Mouse (Mus musculus) kidney, postnatal 4 days (tissue): ENCODE results near the gene Arhgap23.
A peak's percentile ranks its signal among the peaks of the same experiment; 100 is the strongest.

Experiments
- DNase-seq, 2 experiments: peaks; one replicate each; pipeline ENCODE4 v3.0.0; 2021; ENCODE audit warnings: mixed read lengths in 2 of 2

The Arhgap23 gene

DNA sequence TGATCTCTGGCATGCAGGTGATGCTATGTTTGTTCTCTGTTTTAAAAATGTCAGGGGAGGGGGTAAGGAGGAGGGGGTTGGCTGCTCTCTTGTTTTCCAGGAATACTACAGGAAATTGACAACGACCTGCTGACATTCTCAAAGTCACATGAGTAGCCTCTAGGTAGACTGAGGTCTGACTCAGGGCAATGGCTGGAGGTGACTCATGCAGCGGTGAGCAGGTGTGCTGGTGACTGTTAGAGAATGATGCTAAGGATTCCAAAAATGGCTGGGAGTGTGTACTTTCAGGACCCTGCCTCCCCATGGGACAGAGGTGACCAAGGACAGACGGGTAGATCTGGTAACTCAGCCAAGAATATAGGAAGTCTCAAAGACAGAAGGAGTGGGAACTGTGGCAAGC, 92.9 kb downstream of the Arhgap23 start:
- no peak for DNase-seq

GRCm38 (mm10) chr11:97509058-97509457, 93.7 kb downstream of the Arhgap23 start:
- DNase-seq: no peak

DNA sequence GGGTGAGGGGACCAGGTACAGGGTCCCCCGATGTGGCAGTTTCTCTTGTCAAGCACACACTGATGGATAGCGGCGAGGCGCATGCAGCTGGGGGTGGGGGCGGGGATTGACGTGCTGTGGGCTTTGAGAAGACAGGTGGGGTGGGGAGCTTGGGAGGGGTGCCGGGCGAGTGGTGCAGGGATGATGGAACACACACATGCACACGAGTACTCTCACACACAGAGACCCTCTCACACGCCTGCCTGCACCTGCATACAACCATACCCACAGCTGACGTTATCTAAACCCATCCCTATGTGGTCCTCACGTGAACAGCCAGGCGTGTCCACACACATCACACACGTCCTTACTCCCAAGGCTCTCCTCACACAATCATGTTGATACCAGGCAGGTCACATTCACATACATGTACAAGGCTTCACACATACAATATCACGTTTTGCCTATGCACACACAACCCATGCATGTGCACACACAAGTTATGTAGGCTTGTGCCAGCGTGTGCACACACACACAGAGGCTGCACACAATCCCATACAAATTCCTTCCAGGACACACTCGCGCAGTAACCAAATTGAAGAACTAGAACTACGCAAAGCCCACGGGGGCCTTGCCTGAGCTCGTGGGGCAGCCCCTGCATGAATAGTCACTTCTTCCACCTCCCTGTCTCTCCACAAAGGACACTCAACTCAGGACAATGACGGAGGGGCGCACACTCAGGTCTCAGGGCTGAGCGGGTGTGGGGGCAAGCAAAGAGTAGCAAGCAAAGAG, 94.6 kb downstream of the Arhgap23 start:
- no peak for DNase-seq

- peak; percentile 85 to 87 for DNase-seq
Observed at GRCm38 (mm10) chr11:97510966-97511660, 95.8 kb downstream of the Arhgap23 start.

DNA sequence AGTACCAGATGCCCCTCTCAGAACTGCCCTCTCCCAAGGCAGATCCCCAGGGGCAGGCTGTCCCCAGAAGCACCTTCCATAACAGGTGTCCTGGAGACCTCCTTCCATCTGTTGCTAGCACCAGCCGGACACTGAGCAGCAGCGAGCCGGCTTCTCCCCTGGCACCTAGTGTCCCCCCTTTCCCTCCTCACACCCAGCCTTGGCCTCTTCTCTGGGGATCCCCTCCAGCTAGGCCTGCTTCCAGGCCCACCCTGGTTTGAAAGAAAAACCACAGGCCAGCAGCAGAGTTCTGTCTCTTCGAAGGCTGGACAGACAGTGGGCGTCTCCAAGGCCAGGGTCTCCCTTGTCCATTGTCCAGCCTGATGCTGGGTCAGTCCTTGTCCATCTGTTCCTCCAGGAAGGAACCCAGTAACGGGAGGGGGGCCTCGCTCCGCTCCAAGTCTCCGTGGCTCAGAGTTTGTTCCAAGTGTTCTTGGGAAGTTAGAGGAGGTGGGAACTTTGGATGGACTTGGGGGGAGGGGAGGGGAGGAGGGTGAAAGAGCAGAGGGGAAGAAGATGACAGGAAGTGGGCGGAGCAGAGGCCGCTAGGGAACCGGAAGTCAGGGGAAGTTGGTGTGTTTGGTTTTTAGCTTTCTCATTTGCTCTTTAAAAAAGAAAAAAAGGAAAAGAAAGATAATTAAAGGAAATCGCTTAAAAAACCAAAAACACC, 96.5 kb downstream of the Arhgap23 start:
- peak; percentile 70 to 81 for DNase-seq

DNA sequence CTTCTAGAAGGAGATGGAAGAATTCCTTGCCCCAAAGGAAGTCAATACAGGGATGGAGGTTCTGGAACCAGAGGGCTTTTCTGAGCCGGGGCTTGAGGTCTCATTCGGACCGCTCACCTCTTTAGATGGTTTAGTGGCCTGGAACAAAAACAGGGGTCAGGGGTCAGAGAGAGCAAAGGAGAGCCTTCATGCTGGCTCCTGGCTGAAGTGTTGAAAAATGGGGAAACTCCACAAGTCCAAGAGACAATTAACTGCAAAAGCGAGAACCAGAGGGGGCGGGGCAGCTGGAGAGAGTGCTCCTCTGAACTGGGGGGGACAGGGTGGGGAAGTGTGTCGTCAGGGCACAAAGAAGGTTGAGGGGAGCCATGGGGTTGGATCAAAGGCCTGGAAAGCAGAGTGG, 97.2 kb downstream of the Arhgap23 start:
- DNase-seq: no peak

DNA sequence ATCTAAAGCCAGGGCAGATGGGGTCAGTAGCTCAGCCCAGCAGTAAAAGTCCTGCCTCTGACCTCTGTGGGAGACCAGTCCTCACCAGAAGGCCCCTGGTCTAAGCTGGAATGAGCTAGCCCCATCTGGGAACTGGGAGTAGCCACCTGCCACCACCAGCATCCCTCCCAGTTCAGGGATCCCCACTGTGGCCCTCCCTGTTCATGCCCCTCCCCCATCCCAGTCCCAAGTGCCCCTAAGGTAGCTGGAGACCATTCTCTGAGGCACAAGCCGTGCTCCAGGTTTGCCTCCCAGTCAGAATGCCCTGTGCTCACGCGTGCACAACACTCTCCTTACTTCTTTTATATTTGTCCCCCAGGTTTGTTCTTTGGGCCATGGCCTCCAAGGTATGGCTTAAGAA, 97.7 kb downstream of the Arhgap23 start:
- no peak for DNase-seq

GRCm38 (mm10) chr11:97520541-97520940, 105.2 kb downstream of the Arhgap23 start:
- DNase-seq: no peak

GRCm38 (mm10) chr11:97521741-97522474, 106.6 kb downstream of the Arhgap23 start:
- DNase-seq: peak; percentile 60 to 70

DNA sequence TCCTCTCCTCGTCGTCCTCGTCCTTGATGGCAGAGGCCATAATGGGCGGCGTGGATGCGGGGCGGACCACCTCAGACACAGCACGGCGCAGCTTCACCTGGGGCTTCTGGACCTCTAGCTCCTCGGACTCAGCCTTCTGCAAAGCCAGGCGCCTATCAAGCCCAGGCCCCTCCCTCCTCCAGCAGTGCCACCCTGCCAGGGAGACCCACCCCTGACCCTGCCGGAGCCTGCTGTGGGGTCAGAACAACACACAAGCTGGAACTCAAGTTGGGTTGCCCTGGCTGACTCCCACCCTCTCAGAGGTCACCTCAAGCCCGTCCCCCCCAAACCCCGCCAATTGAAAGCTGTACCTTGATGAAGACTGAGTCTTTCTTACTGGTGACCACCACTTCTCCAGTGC, 107.8 kb downstream of the Arhgap23 start:
- DNase-seq: no peak

GRCm38 (mm10) chr11:97523827-97524261, 108.5 kb downstream of the Arhgap23 start:
- peak; percentile 47 to 61 for DNase-seq

- no peak for DNase-seq
Observed at GRCm38 (mm10) chr11:97524306-97524705, 109.0 kb downstream of the Arhgap23 start.

DNA sequence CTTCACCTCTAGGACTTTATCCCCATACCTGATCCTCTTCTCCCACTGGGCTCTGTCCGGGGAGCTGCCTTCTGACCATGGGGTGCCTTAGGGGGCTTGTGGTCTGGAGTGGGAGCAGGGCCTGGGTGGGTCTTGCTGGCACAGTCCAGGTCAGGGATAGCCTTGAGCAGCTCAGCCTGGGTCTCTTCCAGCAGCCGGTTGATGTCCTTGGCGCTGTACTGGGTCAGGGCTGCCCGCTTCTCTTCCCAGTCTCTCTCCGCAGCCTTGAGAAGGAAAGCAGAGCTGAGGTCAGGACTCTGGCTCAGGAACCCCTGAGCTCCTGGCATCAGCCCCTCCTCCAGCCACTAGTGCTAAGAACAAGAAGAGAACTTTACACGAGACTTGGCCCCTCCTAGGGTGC, 110.0 kb downstream of the Arhgap23 start:
- no peak for DNase-seq

- peak in 1 of 2 experiments; percentile 37 for DNase-seq
Observed at GRCm38 (mm10) chr11:97528282-97528808, 113.0 kb downstream of the Arhgap23 start.

GRCm38 (mm10) chr11:97530069-97530468, 114.7 kb downstream of the Arhgap23 start:
- DNase-seq: no peak

DNA sequence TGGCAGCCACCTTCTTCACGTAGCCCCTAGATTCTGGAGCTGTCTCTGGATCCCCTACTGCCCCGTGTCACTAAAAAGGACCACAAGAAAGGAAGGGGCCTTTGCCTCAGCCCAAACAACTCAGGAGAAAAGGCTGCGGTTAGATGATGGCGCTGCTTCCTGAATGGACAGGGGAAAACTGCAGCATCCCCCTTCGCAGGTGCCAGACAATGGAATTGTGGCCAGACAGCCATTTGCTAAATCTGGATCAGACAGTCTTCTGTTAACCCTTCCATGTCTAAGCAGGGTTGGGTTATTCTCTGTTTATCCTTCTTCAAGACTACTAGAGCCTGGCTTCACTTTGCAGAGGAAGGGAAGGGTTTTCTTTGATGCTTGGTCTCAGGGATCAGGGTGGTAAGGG, 115.6 kb downstream of the Arhgap23 start:
- no peak for DNase-seq

DNA sequence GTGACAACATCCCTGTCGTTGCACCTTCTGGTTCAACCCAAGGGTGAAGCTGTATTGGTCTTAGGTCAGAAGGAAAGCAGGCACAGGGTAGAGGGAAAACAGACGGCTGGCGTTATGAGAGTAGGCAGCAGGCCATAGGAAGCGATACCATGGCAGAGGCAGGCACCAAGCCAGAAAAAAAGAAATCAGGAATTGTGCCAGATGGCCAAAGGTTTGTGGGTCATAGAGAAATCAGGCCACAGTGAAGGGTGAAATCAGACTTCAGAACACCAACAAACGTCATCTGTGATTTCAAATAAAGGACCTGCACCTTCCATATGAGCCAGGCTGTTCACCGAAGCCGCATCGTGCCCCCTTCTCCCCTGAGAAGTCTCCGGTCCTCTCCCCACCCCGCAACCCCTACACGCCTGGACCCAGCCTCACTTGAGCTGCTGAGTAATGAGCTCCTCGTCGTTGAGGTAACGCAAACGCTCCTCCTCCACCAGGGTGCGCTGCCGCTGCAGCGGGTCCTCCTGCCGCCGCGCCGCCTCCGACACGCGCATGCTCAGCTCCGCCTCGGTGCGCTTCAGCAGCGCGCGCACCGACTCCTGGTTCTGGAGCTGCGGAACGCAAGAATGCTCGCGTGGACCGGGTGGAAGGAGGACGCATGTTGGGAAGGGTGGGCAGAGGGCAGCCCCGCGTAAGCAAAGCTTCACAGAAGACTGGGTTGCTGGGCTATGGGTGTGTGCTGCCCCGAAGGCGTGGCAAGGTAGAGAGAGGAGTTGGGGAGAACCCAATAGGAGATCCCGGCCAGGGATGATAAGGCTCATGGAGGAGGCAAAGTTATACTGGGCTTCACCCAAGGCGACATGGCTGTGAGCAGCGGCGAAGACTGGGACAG, 116.3 kb downstream of the Arhgap23 start:
- DNase-seq: peak; percentile 94 to 95

GRCm38 (mm10) chr11:97532354-97532753, 117.0 kb downstream of the Arhgap23 start:
- no peak for DNase-seq

DNA sequence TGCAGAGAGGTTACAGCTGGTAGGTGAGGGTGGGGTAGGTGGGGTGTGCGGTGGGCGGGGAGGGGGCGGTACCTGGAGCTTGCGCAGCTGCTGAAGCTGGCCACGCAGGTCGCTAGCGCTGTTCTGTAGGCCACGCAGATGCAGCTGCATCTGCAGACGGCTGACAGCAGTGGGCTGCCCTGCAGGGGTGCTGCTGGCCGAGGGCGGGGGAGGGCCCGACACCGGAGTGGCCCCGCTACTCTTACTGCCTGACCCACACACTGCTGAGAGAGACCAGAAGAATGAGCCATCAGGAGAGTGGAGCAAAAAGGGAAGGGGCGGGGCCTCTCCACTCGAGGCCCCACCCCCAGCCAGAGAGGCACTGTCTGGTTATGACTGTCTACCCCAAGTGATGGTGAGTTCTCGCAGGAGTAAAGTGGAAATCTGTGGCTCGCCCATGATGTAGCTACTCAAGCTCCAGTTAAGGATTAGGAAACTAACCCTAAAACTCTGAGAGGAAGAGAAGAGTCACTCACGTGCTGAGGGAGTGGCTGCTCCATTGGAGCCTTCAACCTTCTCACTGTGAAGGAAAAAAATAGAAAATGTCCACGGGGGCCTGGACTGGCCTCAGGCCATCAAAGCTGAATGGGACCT, 117.7 kb downstream of the Arhgap23 start:
- no peak for DNase-seq

GRCm38 (mm10) chr11:97533653-97534052, 118.3 kb downstream of the Arhgap23 start:
- DNase-seq: no peak
